Mouse (Mus musculus) T-cell, adult 2 months (primary cell): Measurements from ENCODE around the gene Trank1.
A peak's percentile ranks its signal among the peaks of the same experiment; 100 is the strongest.

ENCODE experiments used
- DNase-seq: peaks from one replicate; pipeline ENCODE4 v3.0.0; 2022; ENCODE audit warnings: low spot score

The Trank1 gene

DNA sequence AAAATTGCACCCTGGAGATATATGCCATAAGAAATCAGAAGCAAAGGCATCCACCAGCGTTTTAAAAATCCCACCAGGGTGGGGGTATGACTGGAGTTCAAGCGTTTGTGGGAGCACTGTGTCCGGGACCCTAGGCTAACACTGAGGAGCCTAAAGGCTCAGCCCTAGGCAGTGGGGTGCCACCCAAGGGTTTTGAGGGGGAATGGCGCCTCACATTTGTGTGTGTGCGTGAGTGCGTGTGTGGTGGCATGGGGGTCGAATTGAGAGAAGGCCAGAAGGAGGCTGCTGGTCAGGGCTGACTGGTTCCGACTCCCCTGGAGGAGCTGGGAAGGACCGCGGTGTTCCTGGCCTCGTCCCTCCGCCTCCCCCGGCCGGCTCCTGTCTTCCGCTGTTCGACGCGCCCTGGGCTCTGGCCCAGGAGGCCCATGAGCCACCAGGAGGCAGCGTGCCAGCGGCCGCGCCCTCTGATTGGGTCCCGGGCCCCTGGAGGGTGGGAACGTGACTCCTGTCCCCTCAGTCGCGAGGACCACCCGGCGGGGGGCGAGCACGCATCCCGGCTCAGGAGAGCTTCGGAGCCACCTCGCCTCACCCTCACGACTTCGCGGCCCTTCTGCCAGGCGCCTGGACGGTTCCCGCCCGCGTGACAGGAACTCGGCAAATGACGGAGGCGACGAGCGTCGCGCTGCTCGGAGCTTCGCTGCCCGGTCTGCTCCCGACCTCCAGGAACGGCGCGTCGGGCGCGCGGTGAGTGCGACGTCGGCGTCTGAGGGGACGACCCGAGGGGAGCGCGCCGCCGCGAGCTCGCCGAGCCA, at the start of gene Trank1:
Gene Trank1, plus strand, starts transcription at position 709 of the 812 bp plus-strand sequence.
- DNase-seq, result no peak

DNA sequence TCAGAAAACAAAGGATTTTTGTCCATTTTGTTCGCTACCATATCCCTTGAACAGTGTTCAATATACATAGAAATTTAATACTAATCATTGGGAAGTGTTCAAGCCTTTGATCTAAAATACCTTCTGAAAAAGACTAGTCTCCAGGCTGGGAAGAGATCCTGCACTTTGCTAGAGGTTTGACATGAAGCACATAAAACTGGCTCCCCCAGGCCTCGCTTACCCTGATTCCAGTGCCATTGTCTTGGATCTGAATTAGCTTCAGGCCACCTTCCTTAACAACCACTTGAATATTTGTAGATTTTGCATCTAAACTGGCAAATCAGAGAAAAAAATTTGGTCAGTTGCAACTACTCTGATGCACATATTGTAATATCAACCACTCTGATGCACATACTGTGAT, 43.5 kb upstream of the Trank1 start:
- DNase-seq, result no peak

DNA sequence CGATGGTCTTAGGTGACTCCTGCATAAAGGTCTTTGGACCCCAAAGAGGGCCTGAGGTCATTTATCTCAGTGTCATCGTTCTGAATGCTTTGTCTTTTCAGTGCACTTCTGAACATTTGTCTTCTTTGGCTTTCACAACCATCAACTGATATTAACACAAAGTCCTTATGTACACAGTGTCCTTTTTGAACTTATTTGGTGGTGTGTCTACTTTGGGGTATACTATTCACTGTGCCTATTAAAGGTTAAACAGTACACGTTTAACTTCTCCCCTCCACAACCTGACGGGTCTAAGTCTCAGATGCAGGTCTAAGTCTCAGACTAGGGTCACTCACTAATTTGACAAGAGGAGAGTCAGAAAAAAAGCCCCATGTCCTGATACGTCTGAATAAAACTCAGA, 40.9 kb upstream of the Trank1 start:
- no peak for DNase-seq

DNA sequence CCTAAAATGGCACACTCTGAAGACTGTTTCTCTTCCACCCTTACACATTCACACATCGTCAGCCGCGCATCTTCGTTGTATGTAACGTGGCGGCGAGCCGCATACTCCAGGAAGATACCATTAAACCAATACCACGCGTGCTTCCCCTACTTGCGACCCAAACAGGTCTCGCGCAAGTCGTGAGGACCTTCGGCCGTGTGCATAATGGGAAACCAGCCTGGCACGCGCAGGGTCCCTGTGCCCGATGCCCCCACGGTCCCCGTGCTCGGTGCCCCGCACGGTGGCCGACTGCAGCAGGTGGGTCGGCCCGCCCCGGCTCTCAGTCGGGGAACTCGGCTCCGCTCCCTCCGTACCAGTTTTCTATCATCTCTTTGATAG, 40.5 kb upstream of the Trank1 start:
- DNase-seq, result no peak

DNA sequence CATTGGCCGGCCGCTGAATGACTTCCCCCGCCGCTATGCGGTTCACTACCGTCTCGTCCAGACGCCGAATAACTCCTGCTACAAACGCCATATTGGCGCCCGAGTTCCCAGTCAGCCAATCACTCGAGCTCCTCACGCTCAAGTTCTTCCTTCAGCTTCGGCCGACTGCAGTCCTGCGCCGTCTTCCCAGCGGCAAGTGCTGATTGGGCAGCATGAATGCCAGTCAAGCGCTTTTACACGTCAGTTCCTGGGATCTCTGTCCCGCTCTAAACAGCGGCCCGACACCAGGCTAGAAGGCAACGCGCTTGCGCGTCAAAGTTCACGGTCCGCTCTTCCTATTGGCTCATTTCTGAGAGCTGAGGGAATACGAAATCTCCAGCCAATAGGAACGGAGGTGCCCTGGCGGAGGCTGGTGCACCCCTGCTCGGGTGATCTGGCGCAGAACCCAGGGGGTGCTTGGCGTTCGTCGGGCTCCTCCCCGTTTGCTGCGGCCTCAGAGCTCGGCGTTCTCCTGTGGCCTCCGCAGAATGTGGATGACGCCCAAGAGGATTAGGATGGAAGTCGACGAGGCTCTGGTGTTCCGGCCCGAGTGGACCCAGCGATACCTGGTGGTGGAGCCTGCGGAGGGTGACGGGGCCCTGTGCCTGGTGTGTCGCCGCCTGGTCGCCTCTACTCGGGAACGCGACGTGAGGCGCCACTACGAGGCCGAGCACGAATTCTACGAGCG, 39.9 kb upstream of the Trank1 start, which contains the start of the genes Mlh1 and Epm2aip1:
Gene Mlh1, minus strand, starts transcription at position 358 of the 727 bp plus-strand sequence.
Gene Epm2aip1, plus strand, starts transcription at position 496 of the 727 bp plus-strand sequence.
- DNase-seq, result peak; percentile 98

DNA sequence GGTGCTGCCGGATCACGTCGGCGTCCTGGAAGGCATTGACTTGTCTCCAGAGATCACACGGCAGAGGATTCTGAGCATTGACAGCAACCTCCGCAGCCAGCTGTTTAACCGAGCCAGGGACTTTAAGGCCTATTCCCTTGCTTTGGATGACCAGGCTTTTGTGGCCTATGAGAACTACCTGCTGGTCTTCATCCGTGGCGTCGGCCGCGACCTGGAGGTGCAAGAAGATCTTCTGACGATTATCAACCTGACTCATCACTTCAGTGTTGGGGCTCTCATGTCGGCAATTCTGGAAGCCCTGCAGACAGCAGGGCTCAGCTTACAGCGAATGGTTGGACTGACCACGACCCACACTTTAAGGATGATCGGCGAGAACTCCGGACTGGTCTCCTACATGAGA, 39.2 kb upstream of the Trank1 start:
- DNase-seq, result no peak

DNA sequence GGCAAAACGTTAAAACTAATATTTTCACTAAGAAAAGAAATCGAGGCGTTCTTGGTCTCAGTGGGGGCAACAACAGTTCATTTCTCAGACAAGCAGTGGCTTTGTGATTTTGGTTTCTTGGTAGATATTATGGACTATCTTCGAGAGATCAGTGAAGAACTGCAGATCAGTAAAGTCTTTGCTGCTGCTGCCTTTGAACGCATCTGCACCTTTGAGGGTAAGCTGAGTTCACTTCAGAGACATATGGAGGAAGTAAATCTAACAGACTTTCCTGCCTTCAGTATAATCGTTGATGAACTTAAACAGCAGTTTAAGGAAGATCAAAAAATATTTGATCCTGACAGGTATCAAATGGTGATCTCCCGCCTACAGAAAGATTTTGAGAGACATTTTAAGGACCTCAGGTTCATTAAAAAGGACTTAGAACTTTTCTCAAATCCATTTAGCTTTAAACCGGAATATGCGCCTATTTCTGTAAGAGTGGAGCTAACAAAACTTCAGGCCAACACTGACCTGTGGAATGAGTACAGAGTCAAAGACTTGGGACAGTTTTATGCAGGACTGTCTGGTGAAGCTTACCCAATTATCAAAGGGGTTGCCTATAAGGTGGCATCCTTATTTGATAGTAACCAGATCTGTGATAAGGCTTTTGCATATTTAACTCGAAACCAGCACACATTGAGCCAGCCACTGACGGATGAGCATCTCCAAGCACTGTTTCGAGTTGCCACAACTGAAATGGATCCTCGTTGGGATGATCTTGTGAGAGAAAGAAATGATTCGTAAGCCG, 38.3 kb upstream of the Trank1 start:
- DNase-seq, result peak; percentile 26

DNA sequence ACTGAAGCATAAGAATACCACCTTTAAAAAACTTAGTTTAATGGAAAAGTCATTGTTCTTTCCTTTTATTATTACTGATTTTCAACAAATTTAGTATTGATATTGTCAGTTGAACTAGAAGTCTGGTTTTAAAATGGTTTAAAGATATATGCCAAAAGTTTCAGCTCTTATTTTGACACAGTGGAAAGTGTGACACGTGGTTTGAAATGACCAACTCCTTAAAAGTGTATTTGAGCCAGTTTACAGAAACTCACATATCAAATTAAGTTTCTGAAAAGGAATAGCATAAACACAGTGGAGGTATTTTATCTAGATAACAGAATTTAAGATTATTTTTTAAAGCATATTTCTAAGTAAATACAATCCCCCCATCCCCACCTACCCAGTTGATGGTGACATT, 37.6 kb upstream of the Trank1 start:
- no peak for DNase-seq

DNA sequence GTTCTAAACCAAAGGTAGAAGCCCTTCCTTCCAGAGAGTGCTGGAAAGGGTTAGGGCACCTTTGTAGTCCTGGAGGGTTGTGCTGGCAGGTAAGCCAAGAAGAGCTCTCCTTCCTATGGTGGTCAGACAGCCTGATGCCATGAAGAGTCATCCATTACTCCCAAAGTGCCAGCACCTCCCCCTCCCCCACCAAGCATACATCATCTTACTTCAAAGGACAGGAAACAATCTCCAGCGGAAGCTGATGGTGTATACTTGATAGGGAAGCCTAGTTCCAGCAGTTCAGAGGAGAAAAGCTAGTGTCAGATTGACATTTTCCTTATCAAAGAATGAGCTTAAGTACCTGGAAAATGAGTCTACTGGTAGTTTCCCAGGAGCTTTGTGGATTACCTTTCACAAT, 36.4 kb upstream of the Trank1 start:
- DNase-seq, result peak; percentile 27

DNA sequence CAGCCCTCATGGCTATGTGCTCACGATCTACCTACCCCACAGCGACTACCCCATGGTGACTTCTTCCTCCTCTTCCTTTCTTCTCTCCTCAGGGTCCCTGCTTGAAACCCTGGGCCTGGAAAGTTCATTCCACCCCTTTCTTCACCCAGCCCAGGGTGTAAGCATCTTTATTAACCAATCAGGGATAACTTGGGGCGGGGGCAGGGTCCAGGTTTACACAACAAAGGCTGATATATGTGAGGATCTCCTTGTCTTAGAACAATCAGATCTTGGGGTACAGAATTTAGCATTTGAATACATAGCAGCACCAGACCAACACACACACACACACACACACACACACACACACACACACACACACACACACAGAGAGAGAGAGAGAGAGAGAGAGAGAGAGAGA, 26.5 kb upstream of the Trank1 start:
- DNase-seq, result no peak

DNA sequence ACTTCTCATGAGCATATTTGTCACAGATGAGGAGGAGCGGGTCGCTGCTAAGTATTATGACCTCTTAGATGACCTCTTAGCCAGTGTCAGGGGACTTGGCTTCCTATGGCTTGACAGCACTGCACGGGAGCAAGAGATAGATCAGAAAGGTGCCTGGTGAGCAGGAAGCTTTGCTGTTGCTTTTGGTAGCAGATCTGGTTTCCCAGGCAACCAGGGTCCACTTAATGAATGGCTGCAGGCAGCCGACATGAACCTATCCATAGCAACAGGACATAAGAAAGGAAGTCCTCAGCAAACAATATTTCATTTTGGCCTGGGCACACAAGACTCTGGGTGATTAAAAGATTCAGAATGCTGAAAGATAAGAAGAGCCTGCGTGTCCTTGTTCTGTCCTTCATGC, 25.9 kb upstream of the Trank1 start:
- no peak for DNase-seq

DNA sequence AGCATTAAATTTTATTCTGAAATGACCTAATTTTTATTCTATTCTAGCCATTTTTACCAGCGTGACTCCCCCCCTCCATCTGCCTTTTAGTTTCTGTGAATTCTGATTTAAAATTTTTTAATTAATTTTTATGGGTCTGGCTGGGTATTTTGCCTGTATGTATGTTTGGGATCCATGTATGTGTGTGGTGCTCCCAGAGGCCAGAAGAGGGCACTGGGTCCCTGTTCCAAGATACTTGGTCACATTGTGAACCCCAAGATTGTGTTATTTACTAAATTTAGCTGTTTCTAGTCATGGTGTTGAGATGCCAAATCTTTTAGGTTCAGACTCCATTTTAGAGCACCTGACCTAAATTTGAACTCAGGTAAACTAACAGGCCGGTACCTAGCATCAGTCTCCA, 25.1 kb upstream of the Trank1 start:
- no peak for DNase-seq

DNA sequence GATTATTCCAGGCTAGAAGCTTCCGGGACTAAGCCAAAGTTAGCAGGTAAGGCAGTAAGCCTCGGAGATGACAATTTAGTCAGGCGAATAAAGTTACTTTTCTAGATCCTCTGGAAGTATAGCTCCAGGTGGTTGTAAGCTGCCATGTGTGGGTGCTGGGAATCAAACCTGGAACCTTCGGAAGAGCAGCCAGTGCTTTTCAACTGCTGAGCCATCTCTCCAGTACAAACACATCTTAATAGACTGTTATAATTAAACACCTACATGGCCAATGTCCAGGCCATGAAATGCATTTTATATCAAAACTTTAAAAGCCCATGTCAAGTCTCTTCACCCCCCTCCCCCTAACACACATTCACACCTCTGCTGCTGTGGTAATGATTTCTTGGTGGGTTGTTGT, 23.6 kb upstream of the Trank1 start:
- no peak for DNase-seq

DNA sequence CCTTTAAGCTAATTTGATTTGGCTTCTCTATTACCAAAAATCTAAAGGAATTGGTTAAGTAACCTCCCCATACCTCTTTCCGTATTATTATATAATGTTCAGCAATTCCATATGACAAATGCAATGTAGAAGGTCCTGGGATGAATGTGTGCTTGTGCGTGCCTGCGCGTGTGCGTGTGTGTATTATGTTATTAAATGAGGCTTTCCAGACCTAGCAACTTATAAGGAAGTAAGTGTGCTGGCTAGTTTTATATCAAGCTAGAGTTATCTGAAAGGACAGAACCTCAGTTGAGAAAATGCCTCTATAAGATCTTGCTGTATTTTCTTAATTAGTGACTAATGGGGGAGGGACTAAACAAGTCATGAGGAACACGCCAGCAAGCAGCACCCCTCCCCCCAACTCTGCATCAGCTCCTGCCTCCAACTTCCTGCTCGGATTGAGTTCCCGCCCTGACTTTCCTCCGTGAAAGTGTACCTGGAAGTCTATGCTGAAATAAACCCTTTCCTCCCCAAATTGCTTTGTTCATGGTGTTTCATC, 22.2 kb upstream of the Trank1 start:
- DNase-seq, result no peak

DNA sequence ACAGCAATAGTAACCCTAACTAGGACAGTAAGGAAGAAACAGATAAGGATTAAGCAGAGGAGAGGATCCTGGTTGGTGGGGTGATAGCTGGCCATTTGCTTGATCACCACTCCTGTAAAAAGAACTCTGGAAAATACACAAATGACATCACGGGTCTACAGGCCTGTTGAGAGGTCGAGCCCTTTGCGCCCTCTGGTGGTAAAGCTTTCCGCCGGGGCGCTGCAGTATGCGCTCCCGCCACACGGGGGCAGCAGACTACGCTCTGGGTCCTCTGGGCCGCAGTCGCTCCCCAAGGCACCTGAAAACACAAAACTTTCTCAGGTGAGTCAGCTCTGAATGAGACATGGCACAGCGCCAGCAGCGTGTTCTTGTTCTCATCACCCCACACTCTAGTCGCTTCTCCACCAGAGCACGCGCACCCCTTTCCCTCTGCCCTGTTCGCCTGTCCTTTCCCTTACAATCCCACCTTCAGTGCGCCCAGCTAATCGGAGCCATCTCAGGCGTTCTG, 21.7 kb upstream of the Trank1 start:
- peak; percentile 87 for DNase-seq

DNA sequence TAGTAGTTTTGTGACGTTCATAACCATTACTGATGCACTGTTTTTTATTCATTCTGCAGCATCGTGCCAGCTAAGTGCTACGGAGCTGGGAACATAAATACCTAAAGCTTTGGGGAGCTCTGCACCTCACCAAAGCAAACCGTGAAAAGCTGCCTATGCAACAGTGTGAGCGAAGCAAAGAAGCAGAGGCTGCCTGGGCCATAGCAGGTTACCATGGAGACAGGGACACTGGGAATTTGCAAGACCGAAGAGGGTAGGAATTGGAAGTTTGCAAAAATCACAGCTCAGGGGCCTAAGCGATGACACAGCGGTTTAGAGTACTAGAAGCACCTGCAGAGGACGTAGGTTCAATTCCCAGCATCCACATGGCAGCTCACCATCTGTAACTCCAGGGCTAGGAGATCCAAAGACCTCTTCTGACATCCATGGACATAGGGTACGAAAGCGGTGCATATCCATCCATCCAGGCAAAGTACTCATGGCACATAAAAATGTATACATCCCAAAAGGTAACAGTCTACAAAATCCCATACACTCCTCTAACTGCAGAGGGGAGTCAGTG, 20.9 kb upstream of the Trank1 start:
- DNase-seq, result no peak

DNA sequence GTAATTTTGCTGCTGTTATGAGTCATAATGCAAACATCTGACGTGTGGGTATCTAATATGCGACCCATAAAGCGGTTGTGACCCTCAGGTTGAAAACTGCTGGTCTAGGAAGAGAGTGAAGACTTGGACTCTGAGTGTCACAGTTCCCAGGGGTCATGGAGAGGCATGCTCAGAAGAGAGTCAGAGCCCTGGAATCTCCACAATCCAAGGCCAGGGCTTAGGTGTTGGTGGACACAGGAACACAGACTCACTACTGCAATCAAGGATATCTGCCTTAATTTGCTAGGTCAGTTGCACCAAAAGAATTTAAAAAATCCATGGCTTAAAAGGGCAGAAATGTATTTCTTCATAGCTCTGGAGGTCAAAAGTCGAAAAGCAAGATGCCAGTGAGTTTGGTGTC, 18.3 kb upstream of the Trank1 start:
- no peak for DNase-seq

DNA sequence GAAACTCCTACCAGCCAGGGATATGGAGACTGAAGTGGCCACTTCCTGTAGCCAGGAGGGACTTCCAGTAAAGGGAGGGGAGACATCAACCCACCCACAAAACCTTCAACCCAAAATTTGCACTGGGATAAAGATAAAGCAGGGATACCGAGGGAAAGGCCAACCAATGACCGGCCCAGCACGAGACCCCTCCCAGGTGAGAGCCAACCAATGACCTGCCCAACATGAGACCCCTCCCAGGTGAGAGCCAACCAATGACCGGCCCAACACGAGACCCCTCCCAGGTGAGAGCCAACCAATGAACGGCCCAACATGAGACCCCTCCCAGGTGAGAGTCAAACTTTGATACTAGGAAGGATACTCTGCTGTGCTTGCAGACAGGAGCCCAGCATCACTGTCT, 16.6 kb upstream of the Trank1 start:
- DNase-seq, result no peak

DNA sequence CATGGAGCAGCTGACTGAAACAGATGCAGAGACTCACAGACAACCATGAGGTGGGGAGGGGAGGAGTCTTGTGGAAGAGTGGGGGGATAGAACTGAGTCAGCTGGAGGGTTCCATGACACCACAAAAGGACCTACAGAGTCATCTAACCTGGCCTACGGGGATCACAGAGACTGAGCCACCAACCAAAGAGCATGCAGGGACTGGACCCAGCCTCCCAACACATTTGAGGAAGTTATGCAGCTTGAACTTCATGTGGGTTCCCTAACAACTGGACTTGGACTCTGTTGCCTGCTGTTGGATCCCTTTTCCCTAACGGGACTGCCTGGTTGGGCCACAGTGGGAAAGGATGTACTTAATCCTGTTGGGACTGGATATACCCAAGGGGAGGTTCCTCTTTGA, 16.2 kb upstream of the Trank1 start:
- no peak for DNase-seq

DNA sequence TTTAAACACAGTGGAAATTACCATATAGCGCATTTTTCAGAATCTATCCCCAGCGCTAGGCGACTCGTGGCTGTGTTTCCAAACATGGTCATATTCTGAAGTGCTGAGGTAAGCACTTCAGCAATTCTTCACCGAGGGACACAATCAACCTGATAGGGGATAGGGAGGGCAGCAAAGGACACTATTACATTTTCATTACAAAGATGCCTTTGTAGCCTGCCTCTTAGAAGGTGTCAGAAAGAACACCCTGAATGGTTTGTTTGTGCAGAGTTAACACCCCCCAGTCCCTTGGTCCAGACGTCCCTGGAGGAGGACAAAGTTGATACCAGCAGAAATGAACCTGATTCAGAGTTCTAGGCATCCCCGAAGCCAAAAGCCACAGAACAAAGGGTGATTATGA, 15.1 kb upstream of the Trank1 start:
- DNase-seq, result no peak

DNA sequence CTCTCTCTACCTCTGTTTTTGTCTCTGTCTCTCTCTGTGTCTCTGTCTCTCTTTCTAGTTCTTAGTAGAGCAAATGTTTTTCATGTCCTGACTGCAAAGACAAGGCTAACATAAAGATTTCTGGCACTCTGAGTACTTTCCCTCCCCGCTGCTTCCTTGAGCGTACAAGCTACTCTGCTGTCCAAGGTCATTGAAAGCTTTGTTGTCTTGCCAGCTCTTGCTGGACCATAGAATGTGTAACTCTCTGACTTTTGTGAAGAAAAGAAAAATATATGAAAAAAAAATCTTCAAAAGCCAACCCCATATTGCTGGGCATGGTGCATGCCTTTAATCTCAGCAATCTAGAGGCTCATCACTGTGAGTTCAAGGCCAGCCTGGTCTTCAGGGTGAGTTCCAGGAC, 12.9 kb upstream of the Trank1 start:
- no peak for DNase-seq
